Mouse (Mus musculus) frontal cortex, postnatal 10 days (tissue): ENCODE results near the gene Lamtor5.
"Not testable (repeated sequence)": the region's sequence is repeated elsewhere in the genome, so short reads cannot be mapped to it uniquely, and the experiment has no call there.

Experiments used
- DNase-seq, 2 experiments: peaks; one replicate each; pipeline ENCODE4 v3.0.0; 2022; ENCODE audit warnings: low spot score in 2 of 2, mixed read lengths in 1 of 2

Lamtor5 gene

DNA sequence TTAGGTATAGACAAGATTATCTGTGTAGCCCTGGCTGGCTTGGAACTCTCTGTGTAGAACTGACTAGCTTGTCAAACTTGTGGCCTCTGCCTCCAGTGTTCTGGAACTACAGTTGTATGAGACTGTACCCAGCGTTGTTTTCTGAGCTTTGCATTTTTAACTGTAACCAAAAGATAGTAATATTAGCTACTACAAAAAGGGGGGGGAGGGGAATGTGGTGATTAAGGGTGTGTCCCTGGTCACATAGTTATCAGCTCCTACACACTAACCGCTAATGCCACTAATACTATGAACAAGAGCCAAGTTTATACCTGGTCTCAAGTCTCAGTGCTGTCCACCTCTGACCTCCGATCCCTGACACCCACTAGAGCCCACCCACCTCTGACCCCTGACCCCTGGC lies 6.2 kb upstream of the Lamtor5 start:
- DNase-seq, result no peak

DNA sequence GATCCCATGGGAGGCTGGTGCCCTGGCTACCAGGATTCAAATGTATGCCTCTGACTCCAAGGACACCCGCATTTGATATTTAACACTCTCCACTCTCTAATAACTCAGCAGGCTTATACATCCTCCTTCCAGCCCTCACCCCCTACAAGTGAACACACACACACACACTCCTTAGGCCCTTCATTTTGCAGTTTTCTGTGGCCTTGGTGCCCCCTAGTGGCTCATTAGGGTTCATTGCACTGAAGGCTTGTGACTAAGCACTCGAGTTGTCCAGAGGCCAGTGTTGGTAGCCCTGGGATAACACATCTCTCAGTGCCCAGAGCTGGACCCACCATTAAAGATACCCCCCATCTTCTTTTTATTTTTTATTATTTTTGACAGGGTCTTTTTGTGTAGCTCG lies 4.8 kb upstream of the Lamtor5 start:
- peak; percentile 53 to 60 for DNase-seq

- DNase-seq, result no peak
These were observed 3.3 kb upstream of the Lamtor5 start for GRCm38 (mm10) chr3:107275351-107275750.

- no peak for DNase-seq
These were observed 2.7 kb upstream of the Lamtor5 start for GRCm38 (mm10) chr3:107275996-107276395.

DNA sequence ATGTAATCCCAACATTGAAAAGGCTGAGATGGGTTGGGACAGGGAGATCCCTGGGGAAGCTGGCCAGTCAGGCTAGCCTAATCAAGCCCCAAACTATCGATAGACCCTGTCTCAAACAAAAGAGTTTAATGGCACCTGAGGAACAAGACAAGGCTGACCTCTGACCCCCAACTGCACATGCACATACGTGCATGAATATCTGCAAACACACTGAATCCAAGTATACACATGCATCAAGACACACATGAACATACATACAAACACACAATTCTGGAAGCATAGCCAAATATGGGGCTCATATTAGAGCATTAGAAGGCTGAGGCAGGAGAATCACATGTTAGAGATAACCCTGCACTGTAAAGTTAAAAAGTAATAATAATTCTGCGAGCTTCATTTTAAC lies 2.0 kb upstream of the Lamtor5 start:
- no peak for DNase-seq

GRCm38 (mm10) chr3:107286123-107286522 lies 7.5 kb downstream of the Lamtor5 start:
- DNase-seq, result no peak

DNA sequence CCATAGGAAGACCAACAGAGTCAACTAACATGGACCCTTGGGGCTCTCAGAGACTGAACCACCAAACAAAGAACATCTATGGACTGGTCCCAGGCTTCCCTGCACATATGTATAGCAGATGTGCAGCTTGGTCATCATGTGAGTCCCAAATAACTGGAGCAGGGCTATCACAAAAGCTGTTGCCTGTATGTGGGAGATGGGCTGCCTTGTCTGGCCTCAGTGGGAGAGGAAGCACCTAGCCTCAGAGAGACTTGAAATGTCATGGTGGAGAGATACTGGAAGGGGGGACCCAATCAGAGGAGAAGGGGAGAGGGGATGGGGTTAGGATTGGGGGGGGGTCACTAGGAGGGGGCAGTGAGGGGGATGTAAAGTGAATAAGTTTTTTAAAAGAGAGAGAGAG lies 8.7 kb downstream of the Lamtor5 start:
- no peak for DNase-seq

DNA sequence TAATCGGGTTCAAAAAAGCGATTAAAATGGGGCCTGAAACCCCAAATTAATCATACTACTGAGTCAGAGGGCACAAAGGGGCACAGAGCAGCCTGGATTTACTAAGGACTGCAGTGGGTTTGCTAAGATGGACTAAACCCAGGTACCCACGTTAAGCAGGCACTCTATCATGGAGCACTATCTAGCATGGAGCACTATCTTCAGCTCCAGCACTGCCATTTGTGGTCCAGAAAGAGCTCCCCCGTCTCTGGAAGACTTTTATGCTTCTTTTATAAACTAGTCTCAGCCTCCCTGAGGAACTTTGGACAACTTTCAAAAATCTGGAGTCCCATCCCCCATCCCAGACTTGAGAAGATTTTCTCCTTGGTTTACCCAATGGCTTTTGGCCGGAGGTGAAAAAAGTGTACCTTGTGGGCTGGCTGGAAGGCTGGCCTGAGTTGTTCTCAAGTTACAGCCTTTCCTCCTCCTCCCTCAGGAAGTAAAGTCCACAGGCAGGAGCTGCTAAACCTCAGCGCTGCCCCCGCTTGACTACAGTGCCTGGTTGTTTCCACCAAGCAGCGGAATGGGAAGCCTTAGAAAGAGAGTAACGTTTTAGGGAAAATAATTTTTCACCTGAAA lies 12.2 kb downstream of the Lamtor5 start, which contains the start of gene Slc16a4:
Gene Slc16a4 (plus strand): TSS at position 467 of the 618 bp plus-strand sequence.
- DNase-seq, result peak in 1 of 2 experiments; percentile 16

DNA sequence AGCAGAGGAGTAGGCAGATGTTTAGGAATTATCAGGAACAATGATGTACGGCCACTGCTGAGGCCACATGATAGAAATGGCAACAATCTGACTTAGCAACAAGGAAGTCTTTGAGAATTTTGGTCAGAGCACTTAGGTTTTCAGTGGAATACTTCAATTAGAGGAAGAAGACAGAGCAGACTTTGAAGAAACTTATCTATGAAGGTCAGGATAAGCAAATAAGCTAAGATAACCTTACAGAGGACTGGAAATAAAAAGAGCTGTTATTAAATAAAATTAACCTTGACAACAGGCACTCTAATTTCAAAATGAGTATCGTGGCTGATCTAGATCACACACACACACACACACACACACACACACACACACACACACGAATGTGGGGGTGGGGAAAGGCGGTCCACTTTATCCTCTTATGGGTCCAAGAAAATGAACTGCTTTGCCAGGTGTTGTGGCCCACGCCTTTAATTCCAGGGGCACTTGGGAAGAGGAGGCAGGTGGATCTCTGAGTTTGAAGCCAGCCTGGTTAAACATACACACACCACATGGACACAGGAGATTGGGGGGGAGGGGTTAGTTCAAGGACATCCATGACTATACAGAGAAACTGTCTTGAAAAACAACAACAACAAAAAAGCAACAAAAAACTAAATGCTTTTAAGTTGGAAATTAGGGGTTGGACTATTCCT lies 17.2 kb downstream of the Lamtor5 start:
- DNase-seq, result no peak

- not testable (repeated sequence) for DNase-seq
These were observed 18.3 kb downstream of the Lamtor5 start for GRCm38 (mm10) chr3:107296917-107297316.

DNA sequence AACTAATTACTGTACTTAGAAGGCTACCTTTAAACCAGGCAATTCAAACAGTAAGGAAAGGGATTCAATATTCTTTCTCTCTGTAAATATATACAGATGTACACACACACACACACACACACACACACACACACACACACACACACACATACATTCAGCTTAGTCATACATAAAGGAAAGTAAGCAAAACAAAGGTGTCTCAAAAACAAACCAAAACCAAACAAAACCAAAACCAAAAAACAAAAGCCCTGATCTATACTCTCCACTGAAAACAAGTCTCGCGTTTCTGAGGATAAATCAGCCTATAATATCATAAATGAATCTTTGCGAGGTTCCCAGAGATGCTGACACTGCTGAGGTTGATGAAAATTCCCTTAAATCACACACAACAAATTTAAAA lies 38.7 kb downstream of the Lamtor5 start:
- no peak for DNase-seq

- DNase-seq, result no peak
These were observed 42.5 kb downstream of the Lamtor5 start for GRCm38 (mm10) chr3:107321141-107321540.

GRCm38 (mm10) chr3:107321776-107322175 lies 43.1 kb downstream of the Lamtor5 start:
- no peak for DNase-seq

DNA sequence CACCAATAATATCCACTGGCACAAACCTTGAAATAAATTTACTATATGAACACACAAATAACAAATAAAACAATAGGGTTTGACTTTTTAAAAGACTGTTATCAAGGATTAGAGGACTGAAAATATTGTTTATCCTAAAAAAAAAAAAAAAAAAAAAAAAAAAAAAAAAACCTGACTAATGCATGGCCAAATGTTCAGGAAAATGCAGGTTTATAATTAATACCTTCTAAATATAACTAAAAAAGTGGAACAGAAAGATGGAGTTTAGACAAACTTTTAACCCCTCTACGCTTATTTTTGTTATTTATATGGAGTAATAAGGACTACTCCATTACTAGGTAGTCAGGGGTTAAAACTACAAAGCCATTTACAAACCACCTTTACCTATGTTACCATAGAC lies 47.8 kb downstream of the Lamtor5 start:
- no peak for DNase-seq

DNA sequence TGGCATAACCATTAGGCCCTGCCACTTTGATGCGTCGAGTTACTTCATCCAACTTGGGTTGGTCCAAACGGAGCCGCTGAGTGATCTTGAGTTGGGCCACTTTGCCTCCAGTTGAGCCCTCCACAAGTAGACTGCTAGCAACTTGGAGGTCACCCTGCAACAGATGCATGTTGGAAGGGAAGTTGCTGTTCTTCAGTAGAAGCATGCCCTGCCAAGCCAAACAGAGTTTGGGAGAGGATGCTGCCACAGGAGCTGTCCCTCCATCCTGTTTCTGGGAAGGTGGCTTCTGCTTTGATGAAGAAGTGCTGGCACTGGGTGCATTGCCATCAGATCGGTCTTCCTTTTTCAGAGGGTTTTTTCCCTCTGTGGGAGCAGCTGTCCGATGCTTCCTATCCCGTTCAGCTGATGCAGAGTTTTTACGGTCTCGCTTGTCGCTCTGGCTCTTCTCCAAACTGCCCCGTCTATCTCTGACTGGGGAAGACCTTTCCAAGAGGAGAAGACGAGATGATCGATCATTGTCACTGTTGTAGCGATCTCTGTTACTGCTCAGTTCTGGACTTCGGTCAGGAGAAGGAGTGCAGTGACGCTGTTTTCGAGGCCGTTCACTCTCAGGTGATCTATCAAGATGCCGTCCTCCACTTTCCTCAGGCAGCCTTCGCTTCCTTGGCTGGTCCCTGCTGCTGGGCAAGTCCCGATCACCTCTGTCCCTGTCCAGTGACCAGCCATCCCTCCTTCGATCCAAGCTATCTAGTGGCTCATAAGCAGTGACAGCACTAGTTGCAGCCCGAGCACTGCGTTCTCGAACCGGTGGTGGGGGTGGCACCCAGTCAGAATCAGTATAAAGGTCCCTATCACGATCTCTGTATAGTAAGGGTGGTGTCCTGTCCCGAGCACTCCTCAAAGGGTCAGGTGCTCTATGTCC lies 52.1 kb downstream of the Lamtor5 start:
- peak in 1 of 2 experiments; percentile 12 for DNase-seq

- DNase-seq, result no peak
These were observed 53.1 kb downstream of the Lamtor5 start for GRCm38 (mm10) chr3:107331746-107332126.

- peak; percentile 57 to 66 for DNase-seq
These were observed 53.7 kb downstream of the Lamtor5 start for GRCm38 (mm10) chr3:107332127-107332959.

- DNase-seq, result peak; percentile 97 to 99
These were observed 54.3 kb downstream of the Lamtor5 start for GRCm38 (mm10) chr3:107332960-107333380.
